Mouse (Mus musculus) liver, embryonic 13.5 days (tissue): Measurements from ENCODE around the gene Alox5ap. TPM values are rescaled to one million over a fixed set of nuclear protein-coding genes. Genes with fewer than 3 reads are reported as not detected.

Experiments
- ATAC-seq: fragments of 200-750 bp; cut with Nextera tagmentation; 2 replicates; pipeline ENCODE4 v1.8.0; 2017; ENCODE audit warnings: low read depth, mild to moderate bottlenecking, moderate number of reproducible peaks, moderate library complexity
- DNase-seq: peaks from one replicate; pipeline ENCODE4 v3.0.0; 2022
- H3K27ac ChIP-seq: fragments of 300-500 bp; sonication (generic); 2 replicates; pipeline ENCODE4 v1.5.1; 2015; ENCODE audit warnings: moderate library complexity, mild to moderate bottlenecking, inconsistent platforms
- H3K27me3 ChIP-seq: fragments of 300-500 bp; sonication (generic); 2 replicates; pipeline ENCODE4 v1.6.1; 2015; ENCODE audit warnings: mild to moderate bottlenecking, inconsistent platforms
- H3K36me3 ChIP-seq: fragments of 300-500 bp; sonication (generic); 2 replicates; pipeline ENCODE4 v1.6.1; 2015; ENCODE audit warnings: mild to moderate bottlenecking, inconsistent platforms
- H3K4me1 ChIP-seq: fragments of 300-500 bp; sonication (generic); replicated peaks from 2 replicates; pipeline ENCODE4 v1.6.1; 2015; ENCODE audit warnings: inconsistent platforms
- H3K4me2 ChIP-seq: fragments of 300-500 bp; sonication (generic); 2 replicates; pipeline ENCODE4 v1.6.1; 2015; ENCODE audit warnings: inconsistent platforms, mild to moderate bottlenecking, moderate library complexity
- H3K4me3 ChIP-seq: fragments of 300-500 bp; sonication (generic); replicated peaks from 2 replicates; pipeline ENCODE4 v1.5.1; 2015; ENCODE audit warnings: mild to moderate bottlenecking, inconsistent platforms
- H3K9ac ChIP-seq: fragments of 300-500 bp; sonication (generic); 2 replicates; pipeline ENCODE4 v1.6.1; 2015; ENCODE audit warnings: mild to moderate bottlenecking, inconsistent platforms
- H3K9me3 ChIP-seq: fragments of 300-500 bp; sonication (generic); replicated peaks from 2 replicates; pipeline ENCODE4 v1.6.1; 2016; ENCODE audit warnings: inconsistent platforms
- WGBS: fragments of 180-500 bp; shearing (Covaris S2); methylation state at CpG from one replicate; pipeline ENCODE4 v1.1.7; 2015; ENCODE audit not compliant: insufficient replicate concordance; 5-methylcytosine and 5-hydroxymethylcytosine counted together
- polyA plus RNA-seq: library from polyadenylated mRNA; unstranded; fragments of >200 nt; fragmentation: Nextera tagmentation; extraction: Ambion mirVana; gene quantifications from 2 replicates; pipeline ENCODE4 v1.2.1, GENCODE M21; 2015

Alox5ap gene
- polyA plus RNA-seq, 1 experiment from 2014 or later: 24.7 TPM

DNA sequence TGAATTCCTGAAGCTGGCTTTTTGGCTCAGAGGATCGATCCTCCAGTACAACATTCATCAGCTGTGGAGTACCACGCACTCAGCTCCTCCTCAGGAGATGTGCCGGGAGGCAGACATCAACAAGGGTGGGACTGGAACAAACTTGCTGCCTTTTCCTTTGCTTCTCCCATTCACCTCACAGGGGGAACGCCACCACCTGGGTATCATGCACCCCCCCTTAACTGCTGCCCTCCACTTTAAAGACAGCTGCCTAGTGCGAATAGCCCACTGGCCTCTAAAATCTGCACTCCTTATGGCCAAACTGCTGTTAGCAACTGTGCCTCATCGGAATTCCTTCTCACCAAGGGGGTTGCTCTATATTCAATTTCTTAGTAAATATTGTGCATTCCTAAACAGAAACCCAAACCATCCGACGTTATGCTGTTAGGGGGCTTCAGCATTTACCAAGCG, 55.3 kb downstream of the Alox5ap start:
- ATAC-seq: no peak
- Histone ChIP-seq H3K4me1 (peaks cover 22% of the 10 kb centered on the region), H3K9me3 (peaks cover 6% of the 10 kb centered on the region; the same call in 1 of the 2 replicates), H3K9ac (no peak overlapping the region), H3K27ac (peak overlapping the region; percentile 34; the same call in 1 of the 2 replicates), H3K27me3 (peaks cover 27% of the 10 kb centered on the region), H3K4me2 (peak overlapping the region; percentile 30; the same call in 1 of the 2 replicates), H3K4me3 (no peak overlapping the region), H3K36me3 (no peaks in the 10 kb centered on the region)
- 48% methylated on average over 9 of the region's 9 CpGs for WGBS
- no peak for DNase-seq

DNA sequence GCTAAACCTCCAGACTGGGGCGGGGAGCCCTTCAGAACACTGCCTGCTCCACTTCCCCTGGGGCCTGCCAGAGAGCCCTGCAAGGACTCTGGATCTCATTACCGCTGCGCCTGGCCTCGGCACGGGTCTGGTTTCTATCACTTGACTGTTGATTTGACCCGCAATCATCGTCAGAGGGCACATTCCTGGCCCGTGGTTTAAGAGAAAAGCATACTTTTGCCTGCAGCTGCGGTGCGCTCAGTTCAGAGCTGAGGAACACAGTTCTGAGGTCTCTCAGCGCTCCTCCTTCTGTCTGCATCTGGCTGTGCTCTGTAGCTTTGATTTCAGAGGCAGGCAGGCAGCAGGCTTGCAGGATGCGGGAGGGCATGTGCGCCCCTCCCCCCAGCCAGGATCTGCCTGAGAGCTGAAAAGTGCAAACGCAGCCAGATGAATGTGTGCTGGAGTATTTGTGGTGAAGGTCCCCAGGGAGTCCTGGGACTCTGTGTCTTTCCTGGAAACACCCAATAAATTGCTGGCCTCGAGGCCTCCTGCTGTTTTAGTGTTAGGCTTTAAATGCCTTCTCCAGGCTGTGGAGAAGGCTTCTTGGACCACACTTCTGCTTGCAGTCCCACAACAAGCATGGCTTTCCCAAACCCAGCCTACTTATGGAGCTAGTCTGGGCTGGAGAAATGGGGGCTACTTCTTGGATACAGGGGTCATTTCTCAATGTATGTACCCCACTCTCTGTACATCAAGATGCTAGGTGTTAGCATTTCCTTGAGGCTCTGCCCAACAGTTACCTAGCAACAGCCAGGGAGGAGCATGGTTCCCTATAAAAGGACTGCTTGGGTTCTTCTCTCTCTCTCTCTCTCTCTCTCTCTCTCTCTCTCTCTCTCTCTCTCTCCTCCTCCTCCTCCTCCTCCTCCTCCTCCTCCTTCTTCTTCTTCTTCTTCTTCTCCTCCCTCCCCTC, 56.2 kb downstream of the Alox5ap start:
- peak; percentile 37 for ATAC-seq
- H3K27me3 ChIP-seq: peaks cover 27% of the 10 kb centered on the region
- no peak overlapping the region for H3K9ac ChIP-seq
- no peak overlapping the region for H3K4me3 ChIP-seq
- peaks cover 22% of the 10 kb centered on the region for H3K4me1 ChIP-seq
- H3K9me3 ChIP-seq: no peaks in the 10 kb centered on the region
- peak overlapping the region; percentile 41 for H3K27ac ChIP-seq
- H3K36me3 ChIP-seq: no peaks in the 10 kb centered on the region
- 5% methylated on average over 15 of the region's 15 CpGs for WGBS
- DNase-seq: no peak
- peak overlapping the region; percentile 30 for H3K4me2 ChIP-seq

GRCm38 (mm10) chr5:149321909-149322841, 57.6 kb downstream of the Alox5ap start:
- Histone ChIP-seq H3K9ac (no peak overlapping the region), H3K9me3 (no peaks in the 10 kb centered on the region), H3K4me2 (0 out of 2 replicates have a peak overlapping the region, but pooled peaks have one; percentile 0), H3K4me3 (no peak overlapping the region), H3K27me3 (peaks cover 27% of the 10 kb centered on the region), H3K27ac (no peak overlapping the region), H3K4me1 (peaks cover 22% of the 10 kb centered on the region), H3K36me3 (no peaks in the 10 kb centered on the region)
- ATAC-seq (peak; percentile 35; the same call in 1 of the 2 replicates), DNase-seq (no peak)
- 47% methylated on average over 15 of the region's 15 CpGs for WGBS

DNA sequence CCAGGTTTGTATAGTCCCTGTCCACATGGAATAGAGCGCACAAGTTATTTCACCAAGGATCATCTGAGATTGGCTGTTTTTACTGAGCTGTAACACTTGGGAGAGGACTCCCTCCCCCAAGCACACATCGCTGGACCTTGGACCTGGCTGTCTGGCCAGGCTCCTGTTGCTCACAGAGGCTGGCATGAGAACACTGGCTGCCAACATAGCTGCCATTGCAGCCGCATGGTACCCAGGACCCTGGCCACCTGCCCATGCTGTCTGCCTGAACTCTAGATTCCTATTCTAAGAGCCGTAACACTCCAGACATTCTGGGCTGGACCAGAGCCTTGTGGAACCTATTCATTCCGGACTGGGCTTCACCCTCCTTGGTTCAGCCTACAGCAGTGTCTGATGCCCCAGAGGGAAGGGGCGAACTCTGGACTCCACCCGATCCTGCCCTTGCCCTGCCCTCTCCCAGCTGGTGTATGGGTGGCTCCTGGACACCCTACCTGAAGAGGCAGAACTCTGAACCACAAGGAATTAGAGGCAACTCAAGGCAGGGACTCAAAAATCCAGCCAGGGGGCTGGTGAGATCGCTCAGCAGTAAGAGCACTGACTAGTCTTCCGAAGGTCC, 58.5 kb downstream of the Alox5ap start:
- Histone ChIP-seq H3K4me1 (peaks cover 22% of the 10 kb centered on the region), H3K36me3 (no peaks in the 10 kb centered on the region), H3K4me3 (no peak overlapping the region), H3K27ac (no peak overlapping the region), H3K9me3 (no peaks in the 10 kb centered on the region), H3K9ac (no peak overlapping the region), H3K27me3 (peaks cover 27% of the 10 kb centered on the region), H3K4me2 (0 out of 2 replicates have a peak overlapping the region, but pooled peaks have one; percentile 0)
- ATAC-seq (peak; percentile 37; the same call in 1 of the 2 replicates), DNase-seq (no peak)
- WGBS: 72% methylated on average over 9 of the region's 9 CpGs

- H3K27ac ChIP-seq: no peak overlapping the region
- no peak overlapping the region for H3K9ac ChIP-seq
- peaks cover 20% of the 10 kb centered on the region for H3K27me3 ChIP-seq
- ATAC-seq (no peak), DNase-seq (no peak)
- H3K36me3 ChIP-seq: no peaks in the 10 kb centered on the region
- no peak overlapping the region for H3K4me2 ChIP-seq
- no peaks in the 10 kb centered on the region for H3K9me3 ChIP-seq
- H3K4me3 ChIP-seq: no peak overlapping the region
- 39% methylated on average over 13 of the region's 13 CpGs for WGBS
- peaks cover 22% of the 10 kb centered on the region for H3K4me1 ChIP-seq
Observed at GRCm38 (mm10) chr5:149324739-149325138, 60.2 kb downstream of the Alox5ap start.

DNA sequence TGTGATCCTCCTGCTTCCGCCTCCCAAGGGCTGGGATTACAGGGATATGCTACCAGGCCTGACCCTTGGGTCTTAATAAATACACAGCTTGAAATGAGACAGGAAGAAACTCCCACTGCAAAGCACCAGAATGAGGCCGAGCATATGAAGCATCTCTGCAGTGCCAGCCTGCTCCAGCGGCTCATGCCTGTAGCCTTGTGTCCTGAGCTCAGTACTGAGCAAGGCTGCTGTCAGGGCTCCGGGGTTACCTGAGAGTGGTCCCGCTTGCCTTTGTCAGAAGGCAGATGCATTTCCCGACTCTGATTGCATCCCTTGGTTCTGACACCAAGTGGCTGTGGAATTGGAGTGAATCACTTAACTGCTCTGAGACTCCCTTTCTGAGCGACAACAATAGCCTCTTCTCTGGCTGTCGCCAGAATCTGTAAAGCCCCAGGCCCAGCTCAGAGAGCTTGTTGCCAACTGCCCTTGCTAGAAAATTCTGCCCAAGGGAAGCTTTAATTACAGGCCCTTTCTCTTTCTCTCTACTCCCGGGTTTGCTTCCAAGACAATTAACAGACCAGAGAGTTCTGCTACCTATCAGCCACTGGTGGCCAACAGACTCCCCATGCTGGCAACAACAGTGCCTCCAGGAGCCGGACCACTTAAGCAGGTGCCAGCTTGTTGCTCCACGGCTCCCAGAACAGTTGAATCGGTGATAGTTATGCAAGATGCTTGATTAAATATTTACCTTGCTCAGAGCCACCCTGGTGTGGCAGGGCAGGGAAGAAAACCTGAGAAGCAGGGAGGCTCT, 64.7 kb downstream of the Alox5ap start:
- Histone ChIP-seq H3K9me3 (no peaks in the 10 kb centered on the region), H3K27ac (no peak overlapping the region), H3K4me3 (no peak overlapping the region), H3K27me3 (no peaks in the 10 kb centered on the region), H3K4me2 (no peak overlapping the region), H3K36me3 (no peaks in the 10 kb centered on the region), H3K4me1 (peaks cover 13% of the 10 kb centered on the region), H3K9ac (no peak overlapping the region)
- ATAC-seq: no peak
- 66% methylated on average over 12 of the region's 12 CpGs for WGBS
- no peak for DNase-seq

DNA sequence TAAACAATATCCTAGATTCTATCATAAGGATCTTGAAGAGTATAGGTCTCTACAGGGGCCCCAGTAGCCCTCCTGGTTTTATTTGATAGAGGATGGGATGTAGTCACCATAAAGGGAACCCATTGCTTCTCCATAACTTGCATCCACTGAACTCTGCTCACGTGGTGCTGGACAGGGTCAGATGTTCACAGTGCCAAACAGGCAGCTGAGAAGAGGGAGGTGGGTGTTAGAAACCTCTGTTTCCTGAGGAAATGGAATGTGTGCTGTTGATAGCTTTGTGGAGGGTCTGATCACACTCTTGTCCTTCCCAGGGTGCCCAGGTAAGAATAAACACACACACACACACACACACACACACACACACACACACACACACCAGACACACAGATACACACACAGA, 66.0 kb downstream of the Alox5ap start:
- H3K9me3 ChIP-seq: no peaks in the 10 kb centered on the region
- H3K36me3 ChIP-seq: no peaks in the 10 kb centered on the region
- H3K27me3 ChIP-seq: no peaks in the 10 kb centered on the region
- 9% methylated on average over 1 of the region's 1 CpGs for WGBS
- H3K4me3 ChIP-seq: no peak overlapping the region
- no peak overlapping the region for H3K9ac ChIP-seq
- H3K4me1 ChIP-seq: peaks cover 13% of the 10 kb centered on the region
- no peak overlapping the region for H3K27ac ChIP-seq
- ATAC-seq: no peak
- no peak for DNase-seq
- no peak overlapping the region for H3K4me2 ChIP-seq

GRCm38 (mm10) chr5:149331407-149332143, 67.0 kb downstream of the Alox5ap start:
- no peak for ATAC-seq
- no peak overlapping the region for H3K9ac ChIP-seq

DNA sequence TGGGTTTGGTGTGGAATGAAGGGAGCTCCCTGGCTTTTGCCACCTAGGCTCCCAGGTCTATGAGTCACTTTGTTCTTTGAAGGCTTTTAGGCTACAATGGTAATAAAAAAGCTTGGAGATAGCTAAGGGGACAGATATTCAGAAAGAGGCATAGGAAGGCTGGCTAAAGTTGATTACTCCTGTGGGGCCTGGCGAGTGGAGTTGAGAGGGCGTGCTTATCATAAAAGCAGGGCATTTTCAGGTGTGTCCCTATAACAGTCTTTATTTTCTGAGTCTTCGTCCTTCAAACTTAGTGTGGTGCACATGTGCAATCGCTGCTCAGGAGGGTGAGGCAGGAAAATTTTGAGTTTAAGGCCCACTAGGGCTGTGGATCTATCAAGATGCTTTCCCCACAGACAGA, 68.2 kb downstream of the Alox5ap start:
- Histone ChIP-seq H3K4me3 (no peak overlapping the region), H3K27me3 (no peaks in the 10 kb centered on the region), H3K4me2 (no peak overlapping the region), H3K27ac (peak overlapping the region; percentile 36; the same call in 1 of the 2 replicates), H3K9ac (no peak overlapping the region), H3K9me3 (no peaks in the 10 kb centered on the region), H3K36me3 (no peaks in the 10 kb centered on the region), H3K4me1 (peaks cover 13% of the 10 kb centered on the region)
- DNase-seq: peak; percentile 21
- peak; percentile 73 for ATAC-seq
- WGBS: 28% methylated on average over 4 of the region's 4 CpGs

More at GRCm38 (mm10) chr5:149331407-149332143, 67.0 kb downstream of the Alox5ap start:
- no peaks in the 10 kb centered on the region for H3K27me3 ChIP-seq
- H3K4me3 ChIP-seq: no peak overlapping the region
- no peak overlapping the region for H3K27ac ChIP-seq
- H3K36me3 ChIP-seq: no peaks in the 10 kb centered on the region
- 71% methylated on average over 10 of the region's 10 CpGs for WGBS
- no peak overlapping the region for H3K4me2 ChIP-seq
- H3K4me1 ChIP-seq: peaks cover 13% of the 10 kb centered on the region
- no peaks in the 10 kb centered on the region for H3K9me3 ChIP-seq
- DNase-seq: no peak
